Mouse (Mus musculus): ENCODE measurements at regions not wholly inside any gene's neighbourhood (a gene's known extent, or its start where the extent isn't known, plus 50 kb on each side); places are given as distances from the start of the nearest gene placed in this dataset.

DNA sequence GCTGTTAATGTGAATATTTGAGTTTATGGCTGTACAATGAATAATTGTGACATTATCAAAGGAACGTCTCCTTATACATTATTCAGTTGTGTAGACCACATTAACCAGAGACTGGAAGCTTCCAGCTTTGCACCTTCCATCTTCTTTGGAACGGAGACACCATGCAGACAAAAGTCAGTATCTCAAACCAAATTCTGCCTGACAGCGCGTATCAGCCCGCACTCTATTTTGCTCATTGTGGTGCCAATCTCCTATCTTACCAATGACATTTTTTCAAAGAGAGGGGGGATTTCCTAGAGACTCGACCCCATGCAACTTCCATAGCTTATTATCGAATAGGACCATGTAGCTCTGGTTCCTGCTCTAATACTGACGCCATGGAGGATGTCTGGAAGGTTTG is 69.9 kb upstream of the Tmco5 start:
- no peak for DNase-seq (ENCODE audit: low spot score)

DNA sequence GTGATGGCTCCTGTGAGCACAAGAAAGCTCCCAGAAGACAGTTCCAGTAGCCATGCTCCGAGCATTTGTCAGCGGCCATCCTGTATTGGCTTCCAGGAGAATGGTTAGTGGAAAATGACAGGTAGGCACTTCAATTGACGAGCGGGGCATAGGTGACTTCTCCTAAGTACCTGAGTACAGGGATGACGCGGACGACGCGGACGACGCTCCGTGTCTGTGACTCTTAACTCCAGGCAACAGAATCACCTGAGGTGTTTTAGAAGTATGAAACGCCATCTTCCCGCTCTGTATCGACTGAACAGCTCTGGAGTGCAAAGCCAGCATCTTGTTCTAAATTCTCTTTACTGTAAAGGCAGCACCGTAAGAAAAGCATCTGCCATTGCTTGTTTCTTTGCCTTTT is 68.4 kb upstream of the Tmco5 start:
- DNase-seq (ENCODE audit: low spot score): no peak

DNA sequence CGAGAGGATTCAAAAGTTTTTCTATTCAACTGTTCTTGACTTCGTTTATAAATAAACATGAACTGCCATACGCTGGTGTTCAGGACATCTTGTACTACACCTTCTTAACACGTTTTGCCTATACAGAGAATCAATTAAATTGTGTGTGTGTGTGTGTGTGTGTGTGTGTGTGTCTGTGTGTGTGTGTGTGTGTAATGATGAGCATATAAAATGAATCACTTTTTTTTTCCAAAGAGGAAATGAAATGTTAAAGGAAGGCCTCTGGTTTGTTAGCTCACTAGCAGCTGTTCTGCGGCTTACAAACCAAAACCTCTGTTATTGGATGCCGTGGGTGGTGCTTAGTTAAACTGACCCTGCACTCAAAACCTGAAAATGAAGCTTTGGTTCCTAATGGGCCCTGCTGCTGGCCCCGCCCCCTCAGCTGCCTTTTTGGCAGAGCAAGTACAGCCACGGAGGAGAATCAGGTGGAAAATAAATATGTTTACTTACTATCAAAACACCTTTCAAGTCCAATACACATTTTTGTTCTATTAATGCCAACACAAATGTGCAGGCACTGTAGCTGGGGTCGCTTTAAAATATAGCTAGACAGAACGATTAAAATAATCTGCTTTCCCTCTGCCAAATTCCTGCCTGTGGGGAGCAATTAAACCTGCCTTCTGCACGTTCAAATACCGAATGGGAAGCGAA is 65.5 kb upstream of the Tmco5 start:
- DNase-seq (ENCODE audit: low spot score): peak; percentile 12

DNA sequence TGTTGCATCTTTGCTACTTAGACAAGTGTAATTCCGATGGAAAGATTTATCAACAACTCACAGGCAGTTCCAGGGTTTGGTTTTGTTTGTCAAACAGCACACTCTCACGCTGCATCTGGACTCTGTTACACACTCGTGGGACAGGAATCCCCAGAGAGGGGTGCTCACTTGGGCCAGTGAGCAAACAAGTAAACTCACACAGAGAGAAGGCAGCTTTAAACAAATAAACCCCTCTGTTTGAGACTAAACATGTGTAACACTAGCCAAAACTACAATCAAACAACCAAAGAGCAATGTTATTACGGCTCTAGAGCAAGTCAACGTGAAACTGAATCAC is 65.0 kb upstream of the Tmco5 start:
- DNase-seq (ENCODE audit: low spot score): no peak

DNA sequence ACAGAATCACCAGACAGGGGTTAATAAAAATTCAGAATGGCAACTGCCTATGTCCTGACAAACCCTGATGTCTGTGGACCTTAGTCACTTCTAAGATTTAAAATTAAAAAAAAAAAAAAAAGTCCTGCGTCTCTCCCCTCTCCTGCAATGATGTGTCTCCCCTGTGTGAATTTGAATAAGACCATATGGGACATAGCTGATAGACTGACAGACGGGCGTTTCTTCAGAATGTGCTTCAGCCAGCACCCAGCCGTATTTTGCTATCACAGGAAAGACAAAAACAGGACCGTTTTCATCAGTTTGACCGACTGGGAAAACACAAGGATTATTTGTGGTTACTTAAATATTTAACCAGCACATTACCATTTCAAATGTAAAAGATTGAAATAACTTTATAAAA is 61.4 kb upstream of the Tmco5 start:
- no peak for DNase-seq (ENCODE audit: low spot score)

DNA sequence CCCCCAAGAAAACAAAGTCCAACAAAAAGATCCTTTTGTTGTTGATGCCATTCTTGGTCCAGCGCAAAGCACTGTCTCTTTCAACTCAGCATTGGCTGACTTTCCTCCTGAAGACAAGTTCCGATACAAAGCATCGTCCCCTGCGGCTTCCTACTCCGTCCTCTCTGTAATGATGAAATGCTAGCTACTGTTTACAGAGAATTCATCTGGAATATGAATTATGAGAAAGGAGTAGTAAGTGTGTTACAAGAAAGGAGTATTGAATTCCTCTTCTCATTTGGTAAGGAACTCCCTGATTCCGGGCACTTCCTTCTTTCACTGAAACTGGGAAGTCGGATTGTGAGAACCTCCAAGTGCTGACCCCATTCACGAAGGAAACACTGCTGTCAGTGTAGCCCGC is 60.9 kb upstream of the Tmco5 start:
- no peak for DNase-seq (ENCODE audit: low spot score)

DNA sequence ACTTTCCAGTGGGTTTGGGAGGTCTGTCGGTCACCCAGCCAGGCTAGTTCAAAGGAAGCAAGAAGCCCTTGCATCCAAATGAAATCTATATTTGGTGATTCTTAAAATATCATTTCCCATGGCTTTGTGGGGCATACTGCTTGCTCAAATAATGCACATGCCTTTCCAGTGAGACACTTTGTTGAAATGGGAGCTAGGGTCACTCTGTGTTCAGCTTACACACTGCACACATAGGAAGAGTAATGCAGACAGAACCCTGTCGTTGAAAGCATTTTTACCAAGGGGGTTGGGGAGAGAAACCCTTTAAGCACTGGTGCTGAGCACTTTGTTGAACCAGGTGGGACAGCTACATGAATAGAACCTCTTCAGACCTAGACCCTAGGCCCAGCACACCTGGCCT is 59.9 kb upstream of the Tmco5 start:
- no peak for DNase-seq (ENCODE audit: low spot score)

DNA sequence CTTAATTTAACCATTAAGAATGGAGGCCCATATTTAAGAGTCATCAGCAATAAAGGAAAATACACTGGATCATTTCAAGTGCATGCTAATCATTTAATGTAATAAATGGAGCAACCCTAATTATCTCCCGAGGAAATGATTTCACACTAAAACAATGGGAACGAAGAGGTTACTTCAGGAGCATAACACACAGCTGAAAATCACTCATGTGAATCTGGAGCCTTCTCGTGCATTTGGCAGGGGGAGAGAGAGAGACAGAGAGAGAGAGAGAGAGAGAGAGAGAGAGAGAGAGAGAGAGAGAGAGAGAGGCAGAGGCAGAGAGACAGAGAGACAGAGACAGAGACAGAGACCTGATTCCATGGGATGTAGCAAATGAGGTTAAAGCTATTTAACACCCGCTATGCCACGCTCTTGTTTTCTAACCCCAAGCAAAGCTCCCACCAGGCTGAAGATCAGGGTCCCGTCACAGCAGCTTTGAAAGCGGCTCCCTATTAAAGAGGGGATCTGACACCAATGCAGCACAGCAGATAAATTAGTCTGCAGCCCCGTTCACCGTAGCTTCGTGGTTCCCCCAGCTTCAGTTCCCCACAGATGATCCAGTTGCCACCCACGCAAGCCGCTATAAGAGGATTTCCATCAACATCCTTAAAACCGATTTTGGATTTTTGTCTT is 59.3 kb upstream of the Tmco5 start:
- DNase-seq (ENCODE audit: low spot score): no peak

DNA sequence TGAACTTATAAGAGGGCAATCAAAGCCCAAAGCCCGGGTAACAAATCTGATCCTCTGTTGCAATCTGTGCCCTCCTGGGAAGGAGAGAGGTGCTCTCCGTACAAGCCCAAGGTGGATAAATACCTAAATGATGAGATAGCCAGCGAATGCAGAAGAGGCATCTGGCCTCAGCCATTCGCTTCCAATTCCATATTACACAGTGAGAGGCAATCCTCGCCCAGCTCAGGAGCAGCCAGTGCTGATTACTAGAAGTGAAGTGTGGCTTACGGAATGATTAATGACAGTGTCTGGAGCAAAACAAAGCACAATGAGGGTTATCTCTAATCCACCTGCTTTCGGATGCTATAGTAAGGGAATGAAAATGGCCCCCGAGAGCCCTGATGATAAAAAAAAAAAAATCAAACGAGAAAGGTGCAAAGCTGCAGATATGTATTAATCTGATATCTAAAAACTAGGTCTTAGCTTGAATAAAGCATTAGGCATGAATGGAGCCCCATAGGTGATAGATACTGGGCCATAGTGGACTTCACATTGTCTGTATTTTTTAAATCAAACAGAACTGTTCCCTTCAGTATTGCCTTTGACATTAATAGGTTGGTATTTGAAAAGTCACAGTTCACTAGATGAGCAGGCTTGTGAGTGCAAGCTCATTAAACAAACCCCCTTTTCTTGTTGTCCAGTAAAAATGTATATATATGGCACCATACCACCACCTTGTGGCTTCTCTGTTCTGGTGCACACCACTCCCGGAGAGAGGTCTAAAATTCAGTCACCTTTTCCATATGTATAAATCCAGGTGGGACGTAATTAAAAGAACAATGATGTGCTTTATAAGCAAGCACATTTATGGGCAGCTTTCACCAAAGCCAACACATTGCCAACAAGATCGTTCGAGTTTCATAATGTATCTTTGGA is 57.4 kb upstream of the Tmco5 start:
- DNase-seq (ENCODE audit: low spot score): no peak

All from urinary bladder, postnatal 25 days (tissue).